Mouse (Mus musculus): ENCODE measurements at regions not wholly inside any gene's neighbourhood (a gene's known extent, or its start where the extent isn't known, plus 50 kb on each side); places are given as distances from the start of the nearest gene placed in this dataset.
A peak's percentile ranks its signal among the peaks of the same experiment; 100 is the strongest.

DNA sequence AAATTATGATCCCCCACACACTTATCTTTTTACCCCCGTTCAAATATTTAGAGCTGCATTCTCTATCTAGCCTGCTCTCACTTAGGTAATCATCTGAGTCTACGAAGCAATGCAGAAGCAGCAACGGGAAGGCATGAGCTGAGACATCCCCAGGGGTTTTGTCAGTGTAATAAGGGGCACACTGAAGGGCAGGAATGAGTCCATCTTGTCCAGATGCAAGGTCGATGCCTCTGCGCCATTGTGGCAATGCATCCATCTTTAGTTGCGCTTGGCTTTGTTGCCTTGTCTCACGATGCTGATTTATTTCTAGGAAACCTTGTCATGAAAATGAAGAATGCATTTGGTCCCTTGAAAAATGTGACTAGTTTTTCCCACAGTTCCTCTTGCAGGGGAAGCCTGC lies 515.7 kb upstream of the Msl3l2 start:
- TF ChIP-seq CTCF (IDR thresholded peaks at IDR 0.05; ENCODE audit: low read depth), result no peak
- ATAC-seq (replicated peaks; ENCODE audit: low FRiP score, low read depth) (no peak), DNase-seq (ENCODE audit: low spot score) (no peak)
- Histone ChIP-seq H3K36me3 (ENCODE audit: insufficient read depth, low read length) (no peaks in the 10 kb centered on the region), H3K27me3 (ENCODE audit: insufficient read depth, low read length) (no peaks in the 10 kb centered on the region), H3K4me1 (replicated peaks; ENCODE audit: insufficient read depth, low read length) (no peaks in the 10 kb centered on the region), H3K4me3 (replicated peaks; ENCODE audit: low read depth, low read length) (no peak overlapping the region), H3K4me2 (ENCODE audit: low read length) (no peak overlapping the region), H3K9me3 (replicated peaks; ENCODE audit: low read length) (no peaks in the 10 kb centered on the region), H3K9ac (ENCODE audit: low read depth, low read length) (no peak overlapping the region), H3K27ac (no peak overlapping the region)
- 55% methylated on average over 7 of the region's 7 CpGs for WGBS

DNA sequence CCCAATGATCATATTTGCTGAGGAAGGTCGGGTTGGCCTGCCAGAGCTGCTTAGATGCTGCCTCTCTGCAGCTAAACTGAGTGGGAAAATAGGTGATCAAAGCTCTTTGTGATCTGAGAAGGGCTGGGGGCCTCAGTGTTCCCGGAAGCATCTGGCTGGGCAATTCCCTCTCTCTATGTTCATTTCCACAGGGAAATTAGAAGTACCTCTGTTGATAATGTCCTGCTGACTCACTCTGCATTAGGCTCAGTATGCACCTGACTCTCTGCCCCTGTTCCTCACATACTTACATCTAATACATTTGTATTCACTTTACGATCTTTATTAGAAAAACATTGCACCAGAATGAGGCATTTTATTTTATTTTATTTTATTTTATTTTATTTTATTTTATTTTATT lies 514.8 kb upstream of the Msl3l2 start:
- Histone ChIP-seq H3K4me2 (ENCODE audit: low read length) (no peak overlapping the region), H3K4me1 (replicated peaks; ENCODE audit: insufficient read depth, low read length) (no peaks in the 10 kb centered on the region), H3K27ac (no peak overlapping the region), H3K36me3 (ENCODE audit: insufficient read depth, low read length) (no peaks in the 10 kb centered on the region), H3K9ac (ENCODE audit: low read depth, low read length) (no peak overlapping the region), H3K4me3 (replicated peaks; ENCODE audit: low read depth, low read length) (no peak overlapping the region), H3K9me3 (replicated peaks; ENCODE audit: low read length) (no peaks in the 10 kb centered on the region), H3K27me3 (ENCODE audit: insufficient read depth, low read length) (no peaks in the 10 kb centered on the region)
- no peak for ATAC-seq (replicated peaks; ENCODE audit: low FRiP score, low read depth)
- TF ChIP-seq CTCF (IDR thresholded peaks at IDR 0.05; ENCODE audit: low read depth), result no peak
- 60% methylated on average over 3 of the region's 3 CpGs for WGBS
- no peak for DNase-seq (ENCODE audit: low spot score)

DNA sequence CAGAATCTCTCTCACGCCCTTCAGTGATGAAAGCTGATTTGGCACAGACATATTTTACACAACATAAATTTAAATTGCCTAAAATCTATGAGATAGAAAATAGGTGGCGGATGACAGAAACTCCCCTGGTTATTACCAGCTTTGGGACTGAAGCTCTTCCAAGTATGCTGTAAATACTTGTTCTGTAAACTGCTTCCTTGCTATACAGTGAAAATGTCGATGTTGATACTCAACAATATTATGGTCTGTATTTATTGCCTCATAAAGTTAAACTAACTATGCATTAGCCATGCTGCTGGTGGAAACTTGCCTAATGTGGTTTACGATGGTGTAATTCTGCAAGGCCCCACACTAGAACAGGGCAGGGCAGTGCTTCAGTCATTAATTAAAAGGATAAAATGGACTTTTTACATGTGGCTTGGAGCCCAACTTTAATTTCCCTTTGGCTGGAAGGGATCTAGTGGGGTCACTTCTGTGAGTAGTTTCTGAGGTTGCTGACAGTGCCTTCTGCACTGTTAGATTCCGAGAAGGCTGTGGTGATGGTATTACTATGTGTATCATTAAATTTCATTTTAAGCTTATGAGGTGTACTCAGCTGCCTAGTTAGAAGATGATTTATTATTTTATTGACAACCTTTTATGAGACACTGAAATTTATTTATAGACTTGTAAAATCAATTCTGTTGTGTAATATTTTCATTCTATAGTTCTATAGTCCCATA lies 482.0 kb upstream of the Msl3l2 start:
- no peaks in the 10 kb centered on the region for H3K9me3 ChIP-seq (replicated peaks; ENCODE audit: low read length)
- 41% methylated on average over 5 of the region's 5 CpGs for WGBS
- no peak overlapping the region for H3K4me3 ChIP-seq (replicated peaks; ENCODE audit: low read depth, low read length)
- no peaks in the 10 kb centered on the region for H3K36me3 ChIP-seq (ENCODE audit: insufficient read depth, low read length)
- H3K27ac ChIP-seq, result no peak overlapping the region
- no peak for TF ChIP-seq CTCF (IDR thresholded peaks at IDR 0.05; ENCODE audit: low read depth)
- no peak overlapping the region for H3K9ac ChIP-seq (ENCODE audit: low read depth, low read length)
- H3K4me2 ChIP-seq (ENCODE audit: low read length), result no peak overlapping the region
- H3K4me1 ChIP-seq (replicated peaks; ENCODE audit: insufficient read depth, low read length), result no peaks in the 10 kb centered on the region
- ATAC-seq (replicated peaks; ENCODE audit: low FRiP score, low read depth) (no peak), DNase-seq (ENCODE audit: low spot score) (peak; percentile 43)
- no peaks in the 10 kb centered on the region for H3K27me3 ChIP-seq (ENCODE audit: insufficient read depth, low read length)

DNA sequence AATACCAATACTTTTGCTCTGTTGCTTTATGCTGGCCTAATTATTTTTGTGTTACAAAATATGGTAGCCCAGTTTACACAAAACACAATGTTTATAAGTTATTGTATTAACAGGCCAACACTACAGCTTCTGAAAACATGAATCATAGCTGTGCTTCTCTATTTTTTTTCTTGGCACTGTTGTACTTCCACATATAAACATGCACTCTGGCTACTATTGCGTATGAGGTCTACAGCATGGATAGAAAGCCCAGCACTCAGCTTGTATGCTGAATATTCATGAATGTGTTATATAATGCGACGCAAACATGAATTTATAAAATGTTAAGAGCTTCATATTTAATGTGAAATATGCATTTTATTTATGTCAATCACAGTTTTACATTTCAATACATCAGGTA lies 465.4 kb upstream of the Msl3l2 start:
- no peak overlapping the region for H3K4me3 ChIP-seq (replicated peaks; ENCODE audit: low read depth, low read length)
- H3K9ac ChIP-seq (ENCODE audit: low read depth, low read length), result no peak overlapping the region
- no peak for TF ChIP-seq CTCF (IDR thresholded peaks at IDR 0.05; ENCODE audit: low read depth)
- DNase-seq (ENCODE audit: low spot score) (no peak), ATAC-seq (replicated peaks; ENCODE audit: low FRiP score, low read depth) (no peak)
- no peak overlapping the region for H3K4me2 ChIP-seq (ENCODE audit: low read length)
- no peaks in the 10 kb centered on the region for H3K36me3 ChIP-seq (ENCODE audit: insufficient read depth, low read length)
- H3K9me3 ChIP-seq (replicated peaks; ENCODE audit: low read length), result no peaks in the 10 kb centered on the region
- no peaks in the 10 kb centered on the region for H3K4me1 ChIP-seq (replicated peaks; ENCODE audit: insufficient read depth, low read length)
- H3K27ac ChIP-seq, result no peak overlapping the region
- WGBS, result 78% methylated on average over 3 of the region's 3 CpGs
- no peaks in the 10 kb centered on the region for H3K27me3 ChIP-seq (ENCODE audit: insufficient read depth, low read length)
